Mouse (Mus musculus) urinary bladder, adult 2 months (tissue): ENCODE data around the gene Fat1. TPM values are rescaled to one million over a fixed set of nuclear protein-coding genes. Genes with fewer than 3 reads are reported as not detected.

ENCODE experiments used
- DNase-seq: peaks from one replicate; pipeline ENCODE4 v3.0.0; 2022; ENCODE audit warnings: low spot score
- polyA plus RNA-seq: library from polyadenylated mRNA; depleted of rRNA; stranded (reverse); fragments of >200 nt; gene quantifications from 2 replicates; pipeline ENCODE4 v1.2.3, GENCODE M21; 2012; rRNA removed

Gene Fat1
- 52.0 and 53.5 TPM in 2 replicates for polyA plus RNA-seq

- DNase-seq: peak; percentile 85
Measured at GRCm38 (mm10) chr8:44934850-44935497, at the start of gene Fat1. Gene Fat1 (plus strand): TSS chr8:44935447.

GRCm38 (mm10) chr8:44894626-44895025, 40.6 kb upstream of the Fat1 start:
- DNase-seq: no peak

- DNase-seq: no peak
Measured at GRCm38 (mm10) chr8:44899575-44899991, 35.7 kb upstream of the Fat1 start.

GRCm38 (mm10) chr8:44911126-44911903, 23.9 kb upstream of the Fat1 start:
- DNase-seq: no peak

GRCm38 (mm10) chr8:44919487-44920082, 15.7 kb upstream of the Fat1 start:
- DNase-seq: no peak

GRCm38 (mm10) chr8:44920379-44921032, 14.7 kb upstream of the Fat1 start:
- no peak for DNase-seq

GRCm38 (mm10) chr8:44924995-44925394, 10.3 kb upstream of the Fat1 start:
- DNase-seq: no peak

- no peak for DNase-seq
Measured at GRCm38 (mm10) chr8:44930058-44930457, 5.2 kb upstream of the Fat1 start.

- DNase-seq: no peak
Measured at GRCm38 (mm10) chr8:44932546-44933342, 2.5 kb upstream of the Fat1 start.

GRCm38 (mm10) chr8:44933478-44933877, 1.8 kb upstream of the Fat1 start:
- no peak for DNase-seq

- no peak for DNase-seq
Measured at GRCm38 (mm10) chr8:44934416-44934815, 831 bp upstream of the Fat1 start.

- peak; percentile 67 for DNase-seq
Measured at GRCm38 (mm10) chr8:44935741-44936140, 494 bp downstream of the Fat1 start.

- DNase-seq: no peak
Measured at GRCm38 (mm10) chr8:44936481-44936961, 1.3 kb downstream of the Fat1 start.

- DNase-seq: peak; percentile 61
Measured at GRCm38 (mm10) chr8:44937141-44937825, 2.0 kb downstream of the Fat1 start.

- DNase-seq: peak; percentile 93
Measured at GRCm38 (mm10) chr8:44937905-44938642, 2.8 kb downstream of the Fat1 start.

GRCm38 (mm10) chr8:44938643-44938979, 3.4 kb downstream of the Fat1 start:
- DNase-seq: no peak

- DNase-seq: no peak
Measured at GRCm38 (mm10) chr8:44945577-44945976, 10.3 kb downstream of the Fat1 start.

- no peak for DNase-seq
Measured at GRCm38 (mm10) chr8:44948597-44948996, 13.3 kb downstream of the Fat1 start.

- DNase-seq: no peak
Measured at GRCm38 (mm10) chr8:44960455-44960854, 25.2 kb downstream of the Fat1 start.

GRCm38 (mm10) chr8:44960906-44961305, 25.7 kb downstream of the Fat1 start:
- DNase-seq: no peak
